18 mouse cellular contexts compared by ENCODE assay signal in the genomic region with DNA sequence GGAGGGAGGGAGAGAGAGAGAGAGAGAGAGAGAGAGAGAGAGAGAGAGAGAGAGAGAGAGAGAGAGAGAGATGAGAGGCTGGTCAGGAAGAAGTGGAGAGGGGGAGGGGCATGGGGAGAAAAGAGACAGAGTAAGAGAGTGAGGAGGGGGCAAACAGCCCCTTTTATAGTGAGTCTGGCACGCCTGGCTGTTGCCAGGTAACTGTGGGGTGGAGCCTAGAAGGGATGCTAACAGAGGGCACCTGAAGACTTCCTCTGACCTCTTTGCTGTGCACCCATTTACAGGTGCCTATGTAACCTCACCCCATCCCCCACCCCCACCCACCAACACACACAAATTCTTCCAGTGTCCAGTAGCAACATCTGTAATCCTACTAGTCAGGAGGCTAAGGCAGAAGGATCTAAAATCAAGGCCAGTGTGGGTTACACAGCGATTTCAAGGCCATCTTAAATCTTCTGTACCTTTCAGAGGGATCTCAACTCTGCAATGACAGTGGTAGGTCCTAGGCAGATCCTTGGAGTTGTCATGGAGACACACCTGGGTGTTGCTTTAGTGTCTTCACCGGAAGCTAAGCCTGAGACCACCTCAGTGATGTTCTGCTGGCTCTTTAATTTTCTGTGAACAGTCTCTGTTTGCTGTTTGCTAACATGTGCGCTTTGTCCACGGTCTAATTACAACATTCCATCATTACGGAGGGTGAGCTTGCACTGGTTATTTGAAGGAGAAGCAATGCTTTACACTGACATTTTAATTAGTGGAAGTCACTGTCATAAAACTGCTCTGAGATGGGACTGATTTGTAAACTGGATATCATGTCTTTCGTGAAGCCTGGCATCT.
DNase-seq lines count a peak whose midpoint lies in the region; ATAC-seq and TF ChIP-seq lines count a peak whose summit lies in the region.
"Had no signal": no experiment of that assay in that cellular context is flagged by ENCODE, and none has a peak within 500 bp of the region (broad histone marks: within the 10 kb centered on the region; RNA-seq: fewer than 3 reads in every experiment).

No protein-coding gene starts in this region.

- peaks cover 3% of the 10 kb centered on the region; the same call in 1 of the 2 replicates for H3K4me1 ChIP-seq in forebrain, embryonic 16.5 days (replicated peaks; ENCODE audit: control insufficient read depth, insufficient read depth, low read length)
- H3K4me1 ChIP-seq in forebrain, embryonic 12.5 days = no peaks in the 10 kb centered on the region
- no peaks in the 10 kb centered on the region for H3K4me1 ChIP-seq in midbrain, embryonic 15.5 days
- H3K4me1 ChIP-seq in midbrain, embryonic 14.5 days (ENCODE audit: control insufficient read depth, insufficient read depth, low read length) = no peaks in the 10 kb centered on the region
- H3K4me1 ChIP-seq in hindbrain, postnatal 0 days (ENCODE audit: insufficient read depth, low read length) = no peaks in the 10 kb centered on the region
- H3K4me1 ChIP-seq: heart, embryonic 10.5 days; liver, embryonic 15.5 days had no signal

- ATAC-seq in forebrain, embryonic 16.5 days = peak; percentile 31; the same call in 1 of the 2 replicates
- ATAC-seq in forebrain, embryonic 12.5 days (ENCODE audit: low FRiP score) = no peak
- peak; percentile 52 for ATAC-seq in midbrain, embryonic 15.5 days (replicated peaks)
- no peak for ATAC-seq in midbrain, embryonic 14.5 days (ENCODE audit: low FRiP score, low TSS enrichment)
- ATAC-seq in hindbrain, postnatal 0 days = peak; percentile 63
- ATAC-seq: lung, postnatal 0 days had no signal

- H3K9ac ChIP-seq in forebrain, embryonic 16.5 days (replicated peaks; ENCODE audit: low read depth, low read length) = no peak overlapping the region
- no peak overlapping the region for H3K9ac ChIP-seq in forebrain, embryonic 12.5 days
- H3K9ac ChIP-seq in midbrain, embryonic 15.5 days = no peak overlapping the region
- no peak overlapping the region for H3K9ac ChIP-seq in midbrain, embryonic 14.5 days (replicated peaks; ENCODE audit: low read length)
- no peak overlapping the region for H3K9ac ChIP-seq in hindbrain, postnatal 0 days (replicated peaks; ENCODE audit: low read length)
- H3K9ac ChIP-seq: liver, embryonic 15.5 days had no signal

- H3K4me3 ChIP-seq in forebrain, embryonic 16.5 days (replicated peaks; ENCODE audit: low read length) = no peak overlapping the region
- H3K4me3 ChIP-seq in forebrain, embryonic 12.5 days (replicated peaks) = no peak overlapping the region
- H3K4me3 ChIP-seq in midbrain, embryonic 15.5 days = no peak overlapping the region
- H3K4me3 ChIP-seq in midbrain, embryonic 14.5 days (replicated peaks; ENCODE audit: low read depth, low read length) = no peak overlapping the region
- no peak overlapping the region for H3K4me3 ChIP-seq in hindbrain, postnatal 0 days (ENCODE audit: low read length)
- H3K4me3 ChIP-seq: erythroblast, embryonic 14.5 days; heart, embryonic 10.5 days; liver, embryonic 15.5 days had no signal

- 44% methylated on average over 7 of the region's 7 CpGs for WGBS in forebrain, embryonic 16.5 days
- 55% methylated on average over 7 of the region's 7 CpGs for WGBS in forebrain, embryonic 12.5 days
- WGBS in midbrain, embryonic 15.5 days = 64% methylated on average over 7 of the region's 7 CpGs
- 69% methylated on average over 7 of the region's 7 CpGs for WGBS in midbrain, embryonic 14.5 days
- 50% methylated on average over 7 of the region's 7 CpGs for WGBS in hindbrain, postnatal 0 days

- H3K9me3 ChIP-seq in forebrain, embryonic 16.5 days (ENCODE audit: control insufficient read depth, low read length) = no peaks in the 10 kb centered on the region
- H3K9me3 ChIP-seq in forebrain, embryonic 12.5 days = no peaks in the 10 kb centered on the region
- no peaks in the 10 kb centered on the region for H3K9me3 ChIP-seq in midbrain, embryonic 15.5 days
- no peaks in the 10 kb centered on the region for H3K9me3 ChIP-seq in midbrain, embryonic 14.5 days (ENCODE audit: control insufficient read depth, low read length)
- no peaks in the 10 kb centered on the region for H3K9me3 ChIP-seq in hindbrain, postnatal 0 days (ENCODE audit: low read length)
- H3K9me3 ChIP-seq: heart, embryonic 10.5 days; liver, embryonic 15.5 days had no signal

- no peak for TF ChIP-seq CTCF in hindbrain, postnatal 0 days (IDR thresholded peaks at IDR 0.05; ENCODE audit: low read depth)

- H3K36me3 ChIP-seq in forebrain, embryonic 16.5 days (ENCODE audit: control insufficient read depth, insufficient read depth) = no peaks in the 10 kb centered on the region
- H3K36me3 ChIP-seq in forebrain, embryonic 12.5 days (replicated peaks) = no peaks in the 10 kb centered on the region
- H3K36me3 ChIP-seq in midbrain, embryonic 15.5 days (replicated peaks) = no peaks in the 10 kb centered on the region
- no peaks in the 10 kb centered on the region for H3K36me3 ChIP-seq in midbrain, embryonic 14.5 days (ENCODE audit: control insufficient read depth, insufficient read depth, low read length)
- no peaks in the 10 kb centered on the region for H3K36me3 ChIP-seq in hindbrain, postnatal 0 days (ENCODE audit: insufficient read depth, low read length)
- H3K36me3 ChIP-seq: heart, embryonic 10.5 days; liver, embryonic 15.5 days had no signal

- no peaks in the 10 kb centered on the region for H3K27me3 ChIP-seq in forebrain, embryonic 16.5 days (replicated peaks; ENCODE audit: control insufficient read depth, insufficient read depth, low read length)
- no peaks in the 10 kb centered on the region for H3K27me3 ChIP-seq in forebrain, embryonic 12.5 days
- no peaks in the 10 kb centered on the region for H3K27me3 ChIP-seq in midbrain, embryonic 15.5 days (replicated peaks)
- H3K27me3 ChIP-seq in midbrain, embryonic 14.5 days (ENCODE audit: control insufficient read depth, insufficient read depth, low read length) = no peaks in the 10 kb centered on the region
- H3K27me3 ChIP-seq in hindbrain, postnatal 0 days (ENCODE audit: insufficient read depth, low read length) = no peaks in the 10 kb centered on the region
- H3K27me3 ChIP-seq: CH12.LX; liver, embryonic 15.5 days had no signal

- no peak overlapping the region for H3K4me2 ChIP-seq in forebrain, embryonic 16.5 days (ENCODE audit: low read length)
- H3K4me2 ChIP-seq in forebrain, embryonic 12.5 days = no peak overlapping the region
- no peak overlapping the region for H3K4me2 ChIP-seq in midbrain, embryonic 15.5 days
- no peak overlapping the region for H3K4me2 ChIP-seq in midbrain, embryonic 14.5 days (ENCODE audit: low read length)
- no peak overlapping the region for H3K4me2 ChIP-seq in hindbrain, postnatal 0 days (ENCODE audit: low read depth, low read length)
- H3K4me2 ChIP-seq: liver, embryonic 15.5 days had no signal

- no peak for DNase-seq in midbrain, embryonic 14.5 days
- DNase-seq in hindbrain, postnatal 0 days (ENCODE audit: low spot score) = no peak
- DNase-seq in retina, postnatal 1 day = peak; percentile 47
- no peak for DNase-seq in frontal cortex, postnatal 10 days (ENCODE audit: low spot score in 2 of 2)
- DNase-seq: adrenal gland, adult 2 months; cerebellum, adult 8-10 months; gastrocnemius, postnatal 36 days; kidney, adult 2 months; kidney, postnatal 14 days had no signal

- H3K27ac ChIP-seq in forebrain, embryonic 16.5 days (ENCODE audit: low read length) = no peak overlapping the region
- H3K27ac ChIP-seq in forebrain, embryonic 12.5 days = no peak overlapping the region
- H3K27ac ChIP-seq in midbrain, embryonic 15.5 days = no peak overlapping the region
- no peak overlapping the region for H3K27ac ChIP-seq in midbrain, embryonic 14.5 days (replicated peaks; ENCODE audit: low read depth, low read length)
- H3K27ac ChIP-seq in hindbrain, postnatal 0 days = no peak overlapping the region
- H3K27ac ChIP-seq: heart, embryonic 10.5 days; liver, embryonic 15.5 days; stomach, postnatal 0 days had no signal

Comparison
In these comparisons a context has a peak if more than half of its experiments do, and no peak if none do; other contexts are left out.
1. ATAC-seq: peak in forebrain, embryonic 16.5 days (single experiment), midbrain, embryonic 15.5 days (single experiment) and hindbrain, postnatal 0 days (single experiment); none in forebrain, embryonic 12.5 days (single experiment) and midbrain, embryonic 14.5 days (single experiment).